Mouse (Mus musculus): ENCODE measurements around the gene Anxa6.

GRCm38 (mm10) chr11:55060802-55061201 is 27.6 kb upstream of the Anxa6 start:
- TF ChIP-seq CTCF (conservative IDR thresholded peaks at IDR 0.05; ENCODE audit: low read length) (no peak), NANOG (IDR thresholded peaks at IDR 0.05; ENCODE audit: borderline replicate concordance, low read length) (no peak), POU5F1 (IDR thresholded peaks at IDR 0.05; ENCODE audit: borderline replicate concordance, low read length) (no peak)
